Mouse (Mus musculus) ES-E14 (cell line): ENCODE results near the gene Shisa9. TPM values are rescaled to one million over a fixed set of nuclear protein-coding genes. Genes with fewer than 3 reads are reported as not detected.

Source experiments
- DNase-seq: peaks from one replicate; pipeline ENCODE4 v3.0.0-alpha.2; 2013; ENCODE audit warnings: low read depth, low spot score
- H3K27ac ChIP-seq: 2 replicates; pipeline ENCODE4 v1.5.1; 2012; ENCODE audit warnings: low read depth, mild to moderate bottlenecking, low read length, moderate library complexity, mixed read lengths; ENCODE audit not compliant: poor library complexity, insufficient read depth, severe bottlenecking
- H3K36me3 ChIP-seq: 2 replicates; pipeline ENCODE4 v1.6.1; 2012; ENCODE audit warnings: mild to moderate bottlenecking, low read length, moderate library complexity, mixed read lengths; ENCODE audit not compliant: control insufficient read depth, poor library complexity, insufficient read depth, severe bottlenecking
- H3K4me1 ChIP-seq, 2 experiments: fragments of 150-350 bp in 1 of 2; sonication (generic) in 1 of 2; 2 replicates each; pipeline ENCODE4 v1.6.1; 2012; ENCODE audit warnings: low read length in 2 of 2, mild to moderate bottlenecking in 1 of 2, mixed read lengths in 1 of 2; ENCODE audit not compliant: control insufficient read depth in 2 of 2, insufficient read depth in 2 of 2, poor library complexity in 1 of 2
- H3K4me3 ChIP-seq, 2 experiments: fragments of 150-350 bp in 1 of 2; sonication (generic) in 1 of 2; 2 replicates each; pipeline ENCODE4 v1.5.1; 2012; ENCODE audit warnings: low read length in 2 of 2, low read depth in 1 of 2, mild to moderate bottlenecking in 1 of 2, mixed read lengths in 1 of 2; ENCODE audit not compliant: insufficient read depth in 1 of 2, poor library complexity in 1 of 2, severe bottlenecking in 1 of 2
- H3K9ac ChIP-seq: 2 replicates; pipeline ENCODE4 v1.6.1; 2012; ENCODE audit warnings: low read depth, mild to moderate bottlenecking, low read length, mixed read lengths; ENCODE audit not compliant: poor library complexity, insufficient read depth, severe bottlenecking
- H3K9me3 ChIP-seq: fragments of 150-350 bp; sonication (generic); 2 replicates; pipeline ENCODE4 v1.6.1; 2012; ENCODE audit warnings: low read depth, mild to moderate bottlenecking, low read length; ENCODE audit not compliant: control insufficient read depth, insufficient read depth
- CHD2 ChIP-seq: IDR thresholded peaks from 2 replicates; pipeline ENCODE4 v1.6.1; 2014; ENCODE audit warnings: mild to moderate bottlenecking, low read depth, low read length, inconsistent platforms
- HCFC1 ChIP-seq: IDR thresholded peaks from 2 replicates; pipeline ENCODE4 v1.6.1; 2012; ENCODE audit warnings: low read length, inconsistent platforms, borderline replicate concordance; ENCODE audit not compliant: insufficient read depth
- MAFK ChIP-seq: IDR thresholded peaks from 2 replicates; pipeline ENCODE4 v1.6.1; 2014; ENCODE audit warnings: mild to moderate bottlenecking, low read depth, low read length, inconsistent platforms; ENCODE audit not compliant: insufficient read depth
- ZC3H11A ChIP-seq: IDR thresholded peaks from 2 replicates; pipeline ENCODE4 v1.6.1; 2012; ENCODE audit warnings: low read depth, mild to moderate bottlenecking, inconsistent platforms, low read length, borderline replicate concordance
- ZNF384 ChIP-seq: IDR thresholded peaks from 2 replicates; pipeline ENCODE4 v1.6.1; 2012; ENCODE audit warnings: low read depth, low read length, inconsistent platforms
- in situ Hi-C, 2 experiments: fragments of 600-800 bp; cut with MboI; formaldehyde crosslinking; loops; one replicate each; pipeline ENCODE4 v1.15.1; 2025; ENCODE audit warnings: low sequenced_read_pairs in 2 of 2, inconsistent platforms in 1 of 2; ENCODE audit not compliant: unreplicated experiment in 2 of 2
- total RNA-seq: library from RNA; depleted of rRNA; stranded (reverse); fragments of 300-350 nt; gene quantifications from 2 replicates; pipeline ENCODE4 v1.2.3, GENCODE M21; 2012

Shisa9 gene
- total RNA-seq, 1 experiment = not detected

DNA sequence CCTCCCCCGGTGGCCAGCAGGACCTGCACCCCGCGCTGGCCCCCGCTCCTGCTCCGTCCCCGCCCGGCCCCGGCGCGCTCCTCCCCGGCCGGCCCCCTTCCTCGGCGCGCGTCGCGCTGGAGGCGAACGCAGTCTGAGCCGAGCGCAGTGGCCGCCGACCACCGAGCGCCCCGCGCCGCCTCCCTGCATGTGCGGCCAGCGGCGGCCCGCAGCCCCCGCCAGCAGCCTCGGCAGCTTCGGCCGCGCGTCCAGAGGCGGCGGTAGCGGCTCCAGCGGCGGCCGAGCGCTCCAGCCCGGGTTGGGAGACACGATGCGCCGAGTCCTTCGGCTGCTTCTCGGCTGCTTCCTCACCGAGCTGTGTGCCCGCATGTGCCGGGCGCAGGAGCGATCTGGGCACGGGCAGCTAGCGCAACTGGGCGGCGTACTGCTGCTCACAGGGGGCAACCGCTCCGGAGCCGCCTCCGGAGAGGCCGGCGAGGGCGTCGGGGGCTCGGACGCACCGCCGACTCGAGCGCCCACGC, 418 bp downstream of the Shisa9 start:
- in situ Hi-C loops = no loop called here

DNA sequence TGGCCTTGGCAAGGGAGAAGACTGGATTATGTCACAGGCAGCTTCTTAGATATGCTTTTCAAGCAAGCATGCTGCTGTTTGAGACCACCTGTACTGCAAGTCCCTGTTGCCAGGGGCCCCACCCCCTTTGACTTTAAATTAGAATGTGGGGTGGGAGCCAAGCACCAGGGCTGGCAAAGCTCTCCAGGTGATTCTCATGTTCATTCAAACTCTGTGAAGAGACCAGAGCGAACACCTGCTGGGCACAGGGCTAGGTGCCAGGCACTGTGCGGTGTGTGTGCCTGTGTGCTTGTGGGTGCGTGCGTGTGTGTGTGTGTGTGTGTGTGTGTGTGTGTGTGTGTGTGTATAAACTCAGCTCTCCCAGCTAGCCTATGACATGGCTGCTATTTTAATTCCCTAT, 3.1 kb downstream of the Shisa9 start:
- Histone ChIP-seq H3K4me1 (peaks cover 0 to 2% of the 10 kb centered on the region in 2 experiments; a peak in 1 of 4 replicates), H3K27ac (no peak overlapping the region), H3K4me3 (no peak overlapping the region), H3K9ac (no peak overlapping the region), H3K36me3 (no peaks in the 10 kb centered on the region), H3K9me3 (no peaks in the 10 kb centered on the region)
- in situ Hi-C loops = no loop called here
- no peak for DNase-seq
- TF ChIP-seq MAFK (no peak), CHD2 (no peak), ZC3H11A (no peak), HCFC1 (no peak), ZNF384 (no peak)

More for the DNA sequence above, 418 bp downstream of the Shisa9 start:
- peak overlapping the region; percentile 24 for H3K9ac ChIP-seq
- no peaks in the 10 kb centered on the region for H3K9me3 ChIP-seq
- no peaks in the 10 kb centered on the region for H3K36me3 ChIP-seq
- H3K27ac ChIP-seq = no peak overlapping the region
- H3K4me3 ChIP-seq = peak overlapping the region; percentile 61 to 70
- DNase-seq = no peak
- peaks cover 0 to 2% of the 10 kb centered on the region in 2 experiments; a peak in 1 of 4 replicates for H3K4me1 ChIP-seq
- TF ChIP-seq ZC3H11A = no peak
- no peak for TF ChIP-seq MAFK
- no peak for TF ChIP-seq ZNF384
- TF ChIP-seq CHD2 = no peak
- no peak for TF ChIP-seq HCFC1

DNA sequence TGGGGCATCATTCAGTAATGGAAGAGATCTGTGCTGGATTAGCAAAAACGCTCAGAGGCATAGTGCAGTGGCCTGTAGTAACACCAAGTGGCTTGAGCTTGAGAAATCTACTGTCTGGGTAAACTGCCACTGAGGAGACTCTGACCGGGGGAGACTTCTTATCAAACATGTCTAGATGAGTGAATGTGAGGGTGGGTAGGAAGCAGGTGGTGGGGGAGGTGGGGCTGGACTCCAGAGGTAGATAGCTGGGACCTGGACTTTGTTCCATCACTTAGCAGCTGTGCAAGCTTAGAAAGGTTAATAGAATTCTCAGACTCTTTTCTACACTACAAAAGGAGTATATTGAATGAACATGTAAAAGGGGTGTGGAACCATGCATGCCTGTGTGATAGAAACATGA, 21.3 kb downstream of the Shisa9 start:
- in situ Hi-C loops = no loop called here
- DNase-seq = no peak
- H3K27ac ChIP-seq = no peak overlapping the region
- no peak for TF ChIP-seq CHD2
- TF ChIP-seq HCFC1 = no peak
- no peak for TF ChIP-seq MAFK
- TF ChIP-seq ZNF384 = no peak
- no peak for TF ChIP-seq ZC3H11A
- H3K9me3 ChIP-seq = no peaks in the 10 kb centered on the region
- no peaks in the 10 kb centered on the region for H3K36me3 ChIP-seq
- no peak overlapping the region for H3K9ac ChIP-seq
- H3K4me3 ChIP-seq = no peak overlapping the region
- H3K4me1 ChIP-seq = no peaks in the 10 kb centered on the region

GRCm38 (mm10) chr16:12010136-12010535, 26.2 kb downstream of the Shisa9 start:
- in situ Hi-C loops = no loop called here
- Histone ChIP-seq H3K9me3 (no peaks in the 10 kb centered on the region), H3K27ac (no peak overlapping the region), H3K4me3 (no peak overlapping the region), H3K9ac (no peak overlapping the region), H3K4me1 (no peaks in the 10 kb centered on the region), H3K36me3 (no peaks in the 10 kb centered on the region)
- TF ChIP-seq CHD2 (no peak), HCFC1 (no peak), ZC3H11A (no peak), ZNF384 (no peak), MAFK (no peak)
- DNase-seq = no peak

DNA sequence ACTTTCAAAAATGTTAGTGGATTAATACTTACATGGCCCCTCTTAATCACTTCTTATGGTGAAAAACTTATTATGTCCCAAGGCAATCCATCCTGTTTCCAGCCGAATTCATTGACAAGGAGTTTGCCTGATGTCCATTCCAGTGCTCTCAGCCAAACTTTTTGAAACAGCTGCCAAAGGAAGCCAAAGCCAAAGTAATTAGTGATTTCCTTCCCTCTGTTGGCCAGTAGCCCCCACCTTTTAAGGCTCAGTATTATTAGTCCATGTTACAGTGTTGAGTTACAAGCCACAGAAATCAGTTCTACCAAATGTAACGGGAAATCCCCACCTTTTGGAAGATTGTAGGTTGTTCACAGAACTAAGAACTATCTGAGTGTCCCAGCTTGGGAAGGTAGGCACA, 28.8 kb downstream of the Shisa9 start:
- in situ Hi-C loops = no loop called here
- DNase-seq = no peak
- H3K4me1 ChIP-seq = no peaks in the 10 kb centered on the region
- no peak for TF ChIP-seq ZNF384
- TF ChIP-seq MAFK = no peak
- no peak for TF ChIP-seq HCFC1
- TF ChIP-seq CHD2 = no peak
- TF ChIP-seq ZC3H11A = no peak
- no peak overlapping the region for H3K4me3 ChIP-seq
- no peaks in the 10 kb centered on the region for H3K9me3 ChIP-seq
- H3K36me3 ChIP-seq = no peaks in the 10 kb centered on the region
- H3K9ac ChIP-seq = no peak overlapping the region
- no peak overlapping the region for H3K27ac ChIP-seq
